Mouse (Mus musculus): ENCODE results near the gene Cstf1. TPM values are rescaled to one million over a fixed set of nuclear protein-coding genes. Genes with fewer than 3 reads are reported as not detected.

Gene Cstf1
- total and polyA plus RNA-seq, 2 experiments from 2014 or later: 28.9 to 37.6 TPM

- Histone ChIP-seq H3K4me2 (ENCODE audit: low read depth) (peak overlapping the region; percentile 88), H3K9me3 (ENCODE audit: low read length) (no peaks in the 10 kb centered on the region), H3K9ac (peak overlapping the region; percentile 87), H3K4me3 (ENCODE audit: low read depth, low read length) (peak overlapping the region; percentile 84), H3K4me1 (ENCODE audit: insufficient read depth) (peaks cover 9% of the 10 kb centered on the region; the same call in 1 of the 2 replicates), H3K36me3 (ENCODE audit: insufficient read depth) (peaks cover 29% of the 10 kb centered on the region), H3K27ac (ENCODE audit: low read depth, low read length) (no peak overlapping the region), H3K27me3 (ENCODE audit: insufficient read depth, low read length) (no peaks in the 10 kb centered on the region)
- under 1% methylated on average over 11 of the region's 11 CpGs for WGBS
- DNase-seq (no peak), ATAC-seq (no peak)
- no peak for TF ChIP-seq CTCF (IDR thresholded peaks at IDR 0.05; ENCODE audit: low read depth)
Measured at GRCm38 (mm10) chr2:172371258-172371657, 777 bp downstream of the Cstf1 start.

DNA sequence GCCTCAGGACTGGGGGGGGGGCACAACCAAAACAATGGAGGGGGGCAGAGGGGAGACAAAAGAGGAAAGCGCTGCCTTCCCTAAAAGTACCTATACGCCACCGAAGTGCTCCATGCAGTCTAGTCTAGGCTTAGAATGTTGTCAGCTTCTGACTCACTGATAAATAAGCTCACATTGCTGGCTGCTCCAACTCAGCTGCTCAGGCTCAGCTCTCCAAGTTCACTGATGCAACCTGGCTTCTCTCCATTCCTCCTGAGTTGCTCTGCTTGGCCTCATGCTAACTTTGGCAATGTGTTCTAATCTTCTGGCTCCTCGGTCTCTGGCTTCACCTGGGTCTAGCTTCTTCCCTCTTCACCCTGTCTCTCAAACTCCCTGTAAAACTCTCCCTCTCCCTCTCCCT is 6.1 kb downstream of the Cstf1 start:
- ATAC-seq (no peak), DNase-seq (no peak)
- WGBS: 91% methylated on average over 4 of the region's 4 CpGs
- H3K36me3 ChIP-seq (ENCODE audit: insufficient read depth): peaks cover 81% of the 10 kb centered on the region
- no peaks in the 10 kb centered on the region for H3K9me3 ChIP-seq (ENCODE audit: low read length)
- H3K4me1 ChIP-seq (ENCODE audit: insufficient read depth): peaks cover 7% of the 10 kb centered on the region; the same call in 1 of the 2 replicates
- H3K27ac ChIP-seq (ENCODE audit: low read depth, low read length): no peak overlapping the region
- no peak for TF ChIP-seq CTCF (IDR thresholded peaks at IDR 0.05; ENCODE audit: low read depth)
- no peak overlapping the region for H3K4me2 ChIP-seq (ENCODE audit: low read depth)
- H3K27me3 ChIP-seq (ENCODE audit: insufficient read depth, low read length): no peaks in the 10 kb centered on the region
- H3K4me3 ChIP-seq (ENCODE audit: low read depth, low read length): no peak overlapping the region
- no peak overlapping the region for H3K9ac ChIP-seq

DNA sequence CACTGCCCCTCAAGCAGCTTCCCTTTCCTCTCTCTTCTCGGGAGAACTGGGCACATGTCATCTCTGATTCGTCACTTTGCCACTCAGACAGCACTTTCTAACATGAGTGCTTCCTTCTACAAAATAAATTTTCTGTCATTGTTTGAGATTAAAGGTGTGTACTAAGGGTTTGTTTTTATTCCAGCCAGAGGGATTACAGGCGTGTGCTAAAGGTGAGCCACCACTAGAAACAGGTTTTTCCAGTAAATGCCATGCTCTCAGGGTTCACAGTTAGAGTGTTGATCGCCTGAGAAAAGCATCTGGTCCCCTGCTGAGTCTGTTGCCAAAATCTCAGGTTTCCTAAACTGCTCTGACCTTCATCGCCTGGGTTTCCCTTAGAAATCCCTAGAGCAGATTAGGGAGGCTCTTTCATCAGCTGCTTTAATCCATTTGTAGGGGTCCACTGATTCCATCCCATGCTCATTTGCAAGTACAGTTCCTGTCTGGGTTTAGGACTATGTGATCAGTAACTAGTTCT is 6.6 kb downstream of the Cstf1 start:
- DNase-seq (no peak), ATAC-seq (no peak)
- no peak overlapping the region for H3K27ac ChIP-seq (ENCODE audit: low read depth, low read length)
- 0 out of 2 replicates have a peak, but pooled peaks cover 2% of the 10 kb centered on the region for H3K4me1 ChIP-seq (ENCODE audit: insufficient read depth)
- TF ChIP-seq CTCF (IDR thresholded peaks at IDR 0.05; ENCODE audit: low read depth): no peak
- no peaks in the 10 kb centered on the region for H3K9me3 ChIP-seq (ENCODE audit: low read length)
- H3K27me3 ChIP-seq (ENCODE audit: insufficient read depth, low read length): no peaks in the 10 kb centered on the region
- no peak overlapping the region for H3K4me2 ChIP-seq (ENCODE audit: low read depth)
- H3K9ac ChIP-seq: no peak overlapping the region
- no peak overlapping the region for H3K4me3 ChIP-seq (ENCODE audit: low read depth, low read length)
- H3K36me3 ChIP-seq (ENCODE audit: insufficient read depth): peaks cover 86% of the 10 kb centered on the region
- WGBS: 74% methylated on average over 5 of the region's 5 CpGs

GRCm38 (mm10) chr2:172378332-172378731 is 7.9 kb downstream of the Cstf1 start:
- ATAC-seq (no peak), DNase-seq (no peak)
- H3K4me1 ChIP-seq (ENCODE audit: insufficient read depth): no peaks in the 10 kb centered on the region
- H3K4me3 ChIP-seq (ENCODE audit: low read depth, low read length): no peak overlapping the region
- H3K4me2 ChIP-seq (ENCODE audit: low read depth): no peak overlapping the region
- no peaks in the 10 kb centered on the region for H3K9me3 ChIP-seq (ENCODE audit: low read length)
- H3K27ac ChIP-seq (ENCODE audit: low read depth, low read length): no peak overlapping the region
- H3K36me3 ChIP-seq (ENCODE audit: insufficient read depth): peaks cover 87% of the 10 kb centered on the region
- H3K9ac ChIP-seq: no peak overlapping the region
- WGBS: 73% methylated on average over 7 of the region's 7 CpGs
- TF ChIP-seq CTCF (IDR thresholded peaks at IDR 0.05; ENCODE audit: low read depth): peak; percentile 64
- H3K27me3 ChIP-seq (ENCODE audit: insufficient read depth, low read length): no peaks in the 10 kb centered on the region

DNA sequence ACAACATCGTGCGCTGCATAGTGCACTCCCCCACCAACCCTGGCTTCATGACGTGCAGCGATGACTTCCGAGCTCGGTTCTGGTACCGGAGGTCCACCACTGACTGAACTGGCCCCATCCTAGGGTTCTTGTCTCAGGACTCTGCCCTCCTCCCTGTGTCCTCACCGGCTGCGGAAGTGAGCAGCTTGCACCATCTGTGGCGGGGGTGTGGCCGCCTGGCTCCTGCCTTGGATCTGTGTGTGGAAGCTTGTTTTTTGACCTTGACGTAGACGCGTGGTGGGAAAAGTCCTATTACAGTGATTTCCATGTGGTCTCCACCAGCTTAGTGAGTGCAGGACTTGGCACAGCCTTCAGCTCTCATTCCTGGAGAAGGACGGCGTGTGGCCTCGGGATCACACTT is 10.0 kb downstream of the Cstf1 start:
- DNase-seq: no peak
- no peak for ATAC-seq
- Histone ChIP-seq H3K4me1 (ENCODE audit: insufficient read depth) (no peaks in the 10 kb centered on the region), H3K9me3 (ENCODE audit: low read length) (no peaks in the 10 kb centered on the region), H3K9ac (no peak overlapping the region), H3K27me3 (ENCODE audit: insufficient read depth, low read length) (no peaks in the 10 kb centered on the region), H3K4me2 (ENCODE audit: low read depth) (no peak overlapping the region), H3K4me3 (ENCODE audit: low read depth, low read length) (no peak overlapping the region), H3K36me3 (ENCODE audit: insufficient read depth) (peaks cover 70% of the 10 kb centered on the region), H3K27ac (ENCODE audit: low read depth, low read length) (no peak overlapping the region)
- no peak for TF ChIP-seq CTCF (IDR thresholded peaks at IDR 0.05; ENCODE audit: low read depth)
- WGBS: 95% methylated on average over 17 of the region's 17 CpGs

DNA sequence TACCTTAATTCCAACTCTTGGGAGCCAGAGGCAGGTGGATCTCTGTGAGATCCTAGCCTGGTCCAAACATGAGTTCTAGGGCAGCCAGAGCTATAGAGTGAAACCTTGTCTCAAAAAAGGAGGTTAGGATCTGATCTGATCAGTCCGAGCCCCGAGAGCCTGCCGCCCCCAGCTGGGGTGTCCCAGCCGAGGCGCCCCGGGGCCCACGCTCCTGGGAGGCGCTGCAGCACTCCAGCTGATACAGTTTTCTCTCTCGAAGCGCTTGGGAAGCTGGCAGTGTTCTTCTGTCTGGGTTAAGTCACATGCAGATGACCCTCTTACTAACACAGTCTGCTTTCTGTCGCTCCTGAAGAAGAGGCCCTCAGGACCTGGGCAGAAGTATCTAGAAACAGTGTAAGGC is 10.9 kb downstream of the Cstf1 start:
- H3K4me2 ChIP-seq (ENCODE audit: low read depth): no peak overlapping the region
- no peak overlapping the region for H3K27ac ChIP-seq (ENCODE audit: low read depth, low read length)
- peaks cover 61% of the 10 kb centered on the region for H3K36me3 ChIP-seq (ENCODE audit: insufficient read depth)
- ATAC-seq: no peak
- H3K9me3 ChIP-seq (ENCODE audit: low read length): no peaks in the 10 kb centered on the region
- no peak overlapping the region for H3K9ac ChIP-seq
- WGBS: 92% methylated on average over 11 of the region's 11 CpGs
- DNase-seq: no peak
- TF ChIP-seq CTCF (IDR thresholded peaks at IDR 0.05; ENCODE audit: low read depth): no peak
- H3K4me1 ChIP-seq (ENCODE audit: insufficient read depth): no peaks in the 10 kb centered on the region
- H3K4me3 ChIP-seq (ENCODE audit: low read depth, low read length): no peak overlapping the region
- H3K27me3 ChIP-seq (ENCODE audit: insufficient read depth, low read length): no peaks in the 10 kb centered on the region

DNA sequence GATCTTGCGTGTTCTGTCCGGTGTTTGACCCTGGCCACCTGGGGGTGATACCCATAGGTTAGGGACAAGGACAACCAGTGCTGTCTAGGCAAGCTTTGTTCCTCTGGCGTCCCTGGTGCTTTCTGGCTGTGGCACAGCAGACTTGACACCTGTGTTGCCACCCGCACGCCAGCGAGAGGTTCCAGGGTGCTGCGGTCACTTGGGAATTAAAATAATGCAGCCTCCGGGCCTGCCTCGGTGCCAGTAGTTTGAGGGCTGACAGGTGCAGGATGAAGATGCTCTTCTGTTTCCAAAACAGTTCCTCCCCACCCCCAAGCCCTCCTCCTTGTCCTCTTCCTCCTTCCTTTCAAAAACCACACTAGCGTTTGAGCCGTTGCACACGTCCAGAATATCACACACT is 11.4 kb downstream of the Cstf1 start:
- H3K4me3 ChIP-seq (ENCODE audit: low read depth, low read length): no peak overlapping the region
- no peaks in the 10 kb centered on the region for H3K9me3 ChIP-seq (ENCODE audit: low read length)
- TF ChIP-seq CTCF (IDR thresholded peaks at IDR 0.05; ENCODE audit: low read depth): no peak
- H3K27ac ChIP-seq (ENCODE audit: low read depth, low read length): no peak overlapping the region
- peaks cover 57% of the 10 kb centered on the region for H3K36me3 ChIP-seq (ENCODE audit: insufficient read depth)
- no peaks in the 10 kb centered on the region for H3K27me3 ChIP-seq (ENCODE audit: insufficient read depth, low read length)
- H3K4me1 ChIP-seq (ENCODE audit: insufficient read depth): no peaks in the 10 kb centered on the region
- 86% methylated on average over 12 of the region's 12 CpGs for WGBS
- no peak overlapping the region for H3K9ac ChIP-seq
- H3K4me2 ChIP-seq (ENCODE audit: low read depth): no peak overlapping the region
- ATAC-seq: no peak
- DNase-seq: no peak

All from forebrain, postnatal 0 days (tissue).